Mouse (Mus musculus) hindbrain, embryonic 15.5 days (tissue): ENCODE results near the gene Gucd1. TPM values are rescaled to one million over a fixed set of nuclear protein-coding genes. Genes with fewer than 3 reads are reported as not detected.
A peak's percentile ranks its signal among the peaks of the same experiment; 100 is the strongest.
"Not testable (repeated sequence)": the region's sequence is repeated elsewhere in the genome, so short reads cannot be mapped to it uniquely, and the experiment has no call there.

Source experiments
- ATAC-seq: fragments of 200-750 bp; cut with Nextera tagmentation; 2 replicates; pipeline ENCODE4 v1.8.0; 2017; ENCODE audit warnings: low read depth, moderate number of reproducible peaks, moderate TSS enrichment; ENCODE audit not compliant: low FRiP score
- H3K27ac ChIP-seq: fragments of 300-500 bp; sonication (generic); replicated peaks from 2 replicates; pipeline ENCODE4 v1.5.1; 2015; ENCODE audit warnings: mild to moderate bottlenecking, inconsistent platforms
- H3K27me3 ChIP-seq: fragments of 300-500 bp; sonication (generic); 2 replicates; pipeline ENCODE4 v1.6.1; 2015; ENCODE audit warnings: control low read depth, inconsistent platforms
- H3K36me3 ChIP-seq: fragments of 300-500 bp; sonication (generic); 2 replicates; pipeline ENCODE4 v1.6.1; 2015; ENCODE audit warnings: control low read depth, inconsistent platforms
- H3K4me1 ChIP-seq: fragments of 300-500 bp; sonication (generic); replicated peaks from 2 replicates; pipeline ENCODE4 v1.6.1; 2015; ENCODE audit warnings: control low read depth, inconsistent platforms
- H3K4me2 ChIP-seq: fragments of 300-500 bp; sonication (generic); 2 replicates; pipeline ENCODE4 v1.6.1; 2015; ENCODE audit warnings: moderate library complexity, mild to moderate bottlenecking, inconsistent platforms
- H3K4me3 ChIP-seq: fragments of 300-500 bp; sonication (generic); 2 replicates; pipeline ENCODE4 v1.5.1; 2015; ENCODE audit warnings: mild to moderate bottlenecking, inconsistent platforms
- H3K9ac ChIP-seq: fragments of 300-500 bp; sonication (generic); 2 replicates; pipeline ENCODE4 v1.6.1; 2015; ENCODE audit warnings: inconsistent platforms
- H3K9me3 ChIP-seq: fragments of 300-500 bp; sonication (generic); 2 replicates; pipeline ENCODE4 v1.6.1; 2016; ENCODE audit warnings: control low read depth, inconsistent platforms
- WGBS: fragments of 180-500 bp; shearing (Covaris S2); methylation state at CpG from one replicate; pipeline ENCODE4 v1.1.7; 2015; 5-methylcytosine and 5-hydroxymethylcytosine counted together
- polyA plus RNA-seq: library from polyadenylated mRNA; unstranded; fragments of >200 nt; fragmentation: Nextera tagmentation; extraction: Ambion mirVana; gene quantifications from 2 replicates; pipeline ENCODE4 v1.2.1, GENCODE M21; 2015

Gene Gucd1
- polyA plus RNA-seq, 1 experiment from 2014 or later, result 20.3 TPM

- H3K9me3 ChIP-seq, result no peaks in the 10 kb centered on the region
- no peaks in the 10 kb centered on the region for H3K36me3 ChIP-seq
- no peak overlapping the region for H3K4me2 ChIP-seq
- H3K27ac ChIP-seq, result no peak overlapping the region
- ATAC-seq, result no peak
- H3K4me1 ChIP-seq, result peaks cover 14% of the 10 kb centered on the region; the same call in 1 of the 2 replicates
- H3K4me3 ChIP-seq, result no peak overlapping the region
- H3K27me3 ChIP-seq, result no peaks in the 10 kb centered on the region
- 88% methylated on average over 7 of the region's 7 CpGs for WGBS
- no peak overlapping the region for H3K9ac ChIP-seq
These were observed 102.8 kb downstream of the Gucd1 start for GRCm38 (mm10) chr10:75414925-75415324.

GRCm38 (mm10) chr10:75412114-75413103 lies 105.4 kb downstream of the Gucd1 start:
- Histone ChIP-seq H3K4me3 (no peak overlapping the region), H3K27me3 (no peaks in the 10 kb centered on the region), H3K4me1 (peaks cover 14% of the 10 kb centered on the region; the same call in 1 of the 2 replicates), H3K36me3 (no peaks in the 10 kb centered on the region), H3K9me3 (no peaks in the 10 kb centered on the region), H3K27ac (no peak overlapping the region), H3K4me2 (peak overlapping the region; percentile 26), H3K9ac (no peak overlapping the region)
- 61% methylated on average over 27 of the region's 27 CpGs for WGBS
- ATAC-seq, result no peak

GRCm38 (mm10) chr10:75411343-75412113 lies 106.2 kb downstream of the Gucd1 start:
- H3K27me3 ChIP-seq, H3K9me3 ChIP-seq, H3K4me2 ChIP-seq, H3K4me3 ChIP-seq, H3K27ac ChIP-seq, ATAC-seq, H3K9ac ChIP-seq, H3K36me3 ChIP-seq: not testable (repeated sequence)
- peaks cover 14% of the 10 kb centered on the region; the same call in 1 of the 2 replicates for H3K4me1 ChIP-seq
- 40% methylated on average over 10 of the region's 10 CpGs for WGBS

- no peak overlapping the region for H3K27ac ChIP-seq
- no peaks in the 10 kb centered on the region for H3K27me3 ChIP-seq
- H3K4me3 ChIP-seq, result no peak overlapping the region
- H3K4me2 ChIP-seq, result no peak overlapping the region
- 79% methylated on average over 4 of the region's 4 CpGs for WGBS
- peaks cover 12% of the 10 kb centered on the region; the same call in 1 of the 2 replicates for H3K4me1 ChIP-seq
- H3K36me3 ChIP-seq, result no peaks in the 10 kb centered on the region
- no peaks in the 10 kb centered on the region for H3K9me3 ChIP-seq
- ATAC-seq, result no peak
- H3K9ac ChIP-seq, result no peak overlapping the region
These were observed 110.0 kb downstream of the Gucd1 start for GRCm38 (mm10) chr10:75407741-75408140.

GRCm38 (mm10) chr10:75406755-75407154 lies 111.0 kb downstream of the Gucd1 start:
- no peak overlapping the region for H3K4me3 ChIP-seq
- ATAC-seq, result no peak
- H3K4me2 ChIP-seq, result no peak overlapping the region
- H3K9me3 ChIP-seq, result no peaks in the 10 kb centered on the region
- no peaks in the 10 kb centered on the region for H3K27me3 ChIP-seq
- 38% methylated on average over 13 of the region's 13 CpGs for WGBS
- H3K27ac ChIP-seq, result no peak overlapping the region
- H3K9ac ChIP-seq, result no peak overlapping the region
- peaks cover 7% of the 10 kb centered on the region; the same call in 1 of the 2 replicates for H3K4me1 ChIP-seq
- no peaks in the 10 kb centered on the region for H3K36me3 ChIP-seq

- peaks cover 2% of the 10 kb centered on the region; the same call in 1 of the 2 replicates for H3K4me1 ChIP-seq
- H3K4me3 ChIP-seq, result no peak overlapping the region
- H3K36me3 ChIP-seq, result no peaks in the 10 kb centered on the region
- H3K27ac ChIP-seq, result no peak overlapping the region
- no peaks in the 10 kb centered on the region for H3K9me3 ChIP-seq
- H3K4me2 ChIP-seq, result no peak overlapping the region
- no peak for ATAC-seq
- WGBS, result 94% methylated on average over 8 of the region's 8 CpGs
- no peaks in the 10 kb centered on the region for H3K27me3 ChIP-seq
- H3K9ac ChIP-seq, result no peak overlapping the region
These were observed 111.9 kb downstream of the Gucd1 start for GRCm38 (mm10) chr10:75405916-75406315.

- no peak within 1 kb of the TSS for H3K4me3 ChIP-seq
- H3K9ac ChIP-seq, result no peak within 1 kb of the TSS
- H3K4me2 ChIP-seq, result no peak within 1 kb of the TSS
- WGBS, result 91% methylated on average over 4 of the region's 4 CpGs
- no peaks in the 10 kb centered on the region for H3K27me3 ChIP-seq
- peaks cover 4% of the 10 kb centered on the region; the same call in 1 of the 2 replicates for H3K4me1 ChIP-seq
- no peaks in the 10 kb centered on the region for H3K9me3 ChIP-seq
- ATAC-seq, result no peak
- no peaks in the 10 kb centered on the region for H3K36me3 ChIP-seq
- H3K27ac ChIP-seq, result no peak within 1 kb of the TSS
These were observed 116.8 kb downstream of the Gucd1 start, which contains the start of gene Upb1 for GRCm38 (mm10) chr10:75400958-75401357. Gene Upb1, plus strand, starts transcription at chr10:75401115.

- WGBS, result 37% methylated on average over 14 of the region's 14 CpGs
- no peak overlapping the region for H3K27ac ChIP-seq
These were observed 120.8 kb downstream of the Gucd1 start for GRCm38 (mm10) chr10:75396966-75397365.

GRCm38 (mm10) chr10:75394796-75395195 lies 123.0 kb downstream of the Gucd1 start:
- no peaks in the 10 kb centered on the region for H3K27me3 ChIP-seq
- no peaks in the 10 kb centered on the region for H3K36me3 ChIP-seq
- 90% methylated on average over 8 of the region's 8 CpGs for WGBS
- H3K9me3 ChIP-seq, result no peaks in the 10 kb centered on the region
- no peak for ATAC-seq
- no peak overlapping the region for H3K4me3 ChIP-seq
- peaks cover 4% of the 10 kb centered on the region; the same call in 1 of the 2 replicates for H3K4me1 ChIP-seq
- H3K4me2 ChIP-seq, result no peak overlapping the region
- no peak overlapping the region for H3K9ac ChIP-seq
- H3K27ac ChIP-seq, result no peak overlapping the region

More at GRCm38 (mm10) chr10:75396966-75397365, 120.8 kb downstream of the Gucd1 start:
- peaks cover 4% of the 10 kb centered on the region; the same call in 1 of the 2 replicates for H3K4me1 ChIP-seq
- H3K36me3 ChIP-seq, result no peaks in the 10 kb centered on the region
- H3K4me3 ChIP-seq, result no peak overlapping the region
- 0 out of 2 replicates have a peak overlapping the region, but pooled peaks have one; percentile 2 for H3K4me2 ChIP-seq
- no peaks in the 10 kb centered on the region for H3K9me3 ChIP-seq
- H3K9ac ChIP-seq, result no peak overlapping the region
- H3K27me3 ChIP-seq, result no peaks in the 10 kb centered on the region
- 0 out of 2 replicates have a peak, but pooled peaks have one; percentile 23 for ATAC-seq

GRCm38 (mm10) chr10:75390832-75391231 lies 126.9 kb downstream of the Gucd1 start:
- H3K9ac ChIP-seq, result no peak overlapping the region
- no peaks in the 10 kb centered on the region for H3K27me3 ChIP-seq
- no peak overlapping the region for H3K4me2 ChIP-seq
- no peak overlapping the region for H3K4me3 ChIP-seq
- WGBS, result 91% methylated on average over 4 of the region's 4 CpGs
- H3K9me3 ChIP-seq, result no peaks in the 10 kb centered on the region
- no peaks in the 10 kb centered on the region for H3K36me3 ChIP-seq
- no peaks in the 10 kb centered on the region for H3K4me1 ChIP-seq
- no peak overlapping the region for H3K27ac ChIP-seq
- ATAC-seq, result no peak

GRCm38 (mm10) chr10:75390156-75390555 lies 127.6 kb downstream of the Gucd1 start:
- no peak overlapping the region for H3K27ac ChIP-seq
- no peaks in the 10 kb centered on the region for H3K36me3 ChIP-seq
- H3K27me3 ChIP-seq, result no peaks in the 10 kb centered on the region
- no peak overlapping the region for H3K4me2 ChIP-seq
- H3K4me3 ChIP-seq, result no peak overlapping the region
- no peak overlapping the region for H3K9ac ChIP-seq
- 86% methylated on average over 2 of the region's 2 CpGs for WGBS
- H3K4me1 ChIP-seq, result no peaks in the 10 kb centered on the region
- no peaks in the 10 kb centered on the region for H3K9me3 ChIP-seq
- ATAC-seq, result no peak
